Mouse (Mus musculus) hindbrain, embryonic 14.5 days (tissue): ENCODE measurements around the gene Olfr493. TPM values are rescaled to one million over a fixed set of nuclear protein-coding genes. Genes with fewer than 3 reads are reported as not detected.

ENCODE experiments used
- ATAC-seq: fragments of 200-750 bp; cut with Nextera tagmentation; 2 replicates; pipeline ENCODE4 v1.8.0; 2017; ENCODE audit warnings: moderate number of reproducible peaks, mild to moderate bottlenecking, moderate TSS enrichment, moderate library complexity; ENCODE audit not compliant: low FRiP score
- DNase-seq: peaks from one replicate; pipeline ENCODE4 v3.0.0-alpha.2; 2015; ENCODE audit warnings: low spot score
- H3K27ac ChIP-seq: fragments of 300-500 bp; sonication (generic); 2 replicates; pipeline ENCODE4 v1.5.1; 2014; ENCODE audit warnings: mild to moderate bottlenecking, moderate library complexity
- H3K27me3 ChIP-seq: fragments of 300-500 bp; sonication (generic); 2 replicates; pipeline ENCODE4 v1.6.1; 2014; ENCODE audit warnings: mild to moderate bottlenecking, low read length, mixed read lengths; ENCODE audit not compliant: control insufficient read depth, insufficient read depth
- H3K36me3 ChIP-seq: fragments of 300-500 bp; sonication (generic); replicated peaks from 2 replicates; pipeline ENCODE4 v1.6.1; 2014; ENCODE audit not compliant: control insufficient read depth, insufficient read depth
- H3K4me1 ChIP-seq: fragments of 300-500 bp; sonication (generic); replicated peaks from 2 replicates; pipeline ENCODE4 v1.6.1; 2014; ENCODE audit warnings: antibody characterized with exemption, low read length, mixed read lengths; ENCODE audit not compliant: control insufficient read depth, insufficient read depth
- H3K4me2 ChIP-seq: fragments of 300-500 bp; sonication (generic); replicated peaks from 2 replicates; pipeline ENCODE4 v1.6.1; 2014; ENCODE audit warnings: mild to moderate bottlenecking, moderate library complexity
- H3K4me3 ChIP-seq: fragments of 300-500 bp; sonication (generic); replicated peaks from 2 replicates; pipeline ENCODE4 v1.5.1; 2014; ENCODE audit warnings: mild to moderate bottlenecking, low read length
- H3K9ac ChIP-seq: fragments of 300-500 bp; sonication (generic); 2 replicates; pipeline ENCODE4 v1.6.1; 2014
- H3K9me3 ChIP-seq: fragments of 300-500 bp; sonication (generic); 2 replicates; pipeline ENCODE4 v1.6.1; 2016; ENCODE audit warnings: low read length; ENCODE audit not compliant: control insufficient read depth
- WGBS: fragments of 180-500 bp; shearing (Covaris S2); extraction: QIAGEN DNeasy Blood & Tissue Kit; methylation state at CpG from one replicate; pipeline ENCODE4 v1.1.7; 2014; 5-methylcytosine and 5-hydroxymethylcytosine counted together
- polyA plus RNA-seq: library from polyadenylated mRNA; unstranded; fragments of >200 nt; fragmentation: Nextera tagmentation; extraction: Ambion mirVana; gene quantifications from 2 replicates; pipeline ENCODE4 v1.2.1, GENCODE M21; 2014

Gene Olfr493
- polyA plus RNA-seq, result not detected in 2 replicates

DNA sequence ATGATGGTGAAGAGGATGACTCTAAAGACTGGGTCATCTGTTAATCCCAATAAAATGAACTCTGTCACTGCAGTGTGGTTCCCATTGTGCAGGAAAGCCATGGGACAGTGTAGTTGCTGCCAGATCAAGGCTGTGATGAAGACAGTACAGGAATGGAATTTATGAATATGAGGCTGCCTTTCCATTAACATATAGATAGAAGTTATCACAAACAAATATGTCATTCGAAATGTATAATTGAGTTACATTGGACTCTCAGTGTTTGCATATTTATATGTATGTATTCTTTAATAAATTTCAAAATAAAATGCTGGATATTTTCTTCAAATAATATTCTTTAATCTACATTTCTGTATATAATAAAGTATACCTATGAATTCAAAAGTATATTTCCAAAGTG is at the start of gene Olfr493:
Olfr493 (minus strand) TSS at position 101 of the 400 bp plus-strand sequence.
- H3K4me1 ChIP-seq, result no peaks in the 10 kb centered on the region
- H3K9me3 ChIP-seq, result no peaks in the 10 kb centered on the region
- H3K36me3 ChIP-seq, result no peaks in the 10 kb centered on the region
- ATAC-seq, result no peak
- 75% methylated on average over 1 of the region's 1 CpGs for WGBS
- no peak within 1 kb of the TSS for H3K27ac ChIP-seq
- no peak within 1 kb of the TSS for H3K4me3 ChIP-seq
- no peak within 1 kb of the TSS for H3K9ac ChIP-seq
- H3K27me3 ChIP-seq, result no peaks in the 10 kb centered on the region
- H3K4me2 ChIP-seq, result no peak within 1 kb of the TSS
- no peak for DNase-seq

DNA sequence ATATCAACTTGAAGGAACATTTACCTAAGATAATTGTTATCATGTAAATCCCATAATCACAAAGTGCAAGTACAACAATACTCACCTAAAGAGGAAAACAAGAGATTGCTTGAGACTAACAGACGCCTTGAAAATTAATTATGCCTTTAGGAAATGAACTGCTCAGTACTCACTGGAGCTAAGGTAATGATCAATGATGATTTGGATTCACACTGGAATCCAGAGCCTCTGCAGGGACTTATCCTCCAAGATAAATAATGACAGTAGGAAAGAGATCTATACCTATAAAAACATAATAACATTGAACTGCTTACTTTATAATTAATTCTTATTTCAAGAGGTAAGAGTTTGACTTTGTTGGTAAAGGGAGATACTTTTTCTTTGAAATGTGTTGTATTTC is 46.1 kb upstream of the Olfr493 start, which contains the start of gene Olfr495:
Olfr495 (plus strand) TSS at position 301 of the 400 bp plus-strand sequence.
- H3K9me3 ChIP-seq, result no peaks in the 10 kb centered on the region
- no peak within 1 kb of the TSS for H3K9ac ChIP-seq
- H3K27ac ChIP-seq, result no peak within 1 kb of the TSS
- H3K4me1 ChIP-seq, result no peaks in the 10 kb centered on the region
- H3K27me3 ChIP-seq, result no peaks in the 10 kb centered on the region
- no peak within 1 kb of the TSS for H3K4me3 ChIP-seq
- 71% methylated on average over 1 of the region's 1 CpGs for WGBS
- H3K4me2 ChIP-seq, result no peak within 1 kb of the TSS
- ATAC-seq, result no peak
- DNase-seq, result no peak
- no peaks in the 10 kb centered on the region for H3K36me3 ChIP-seq

DNA sequence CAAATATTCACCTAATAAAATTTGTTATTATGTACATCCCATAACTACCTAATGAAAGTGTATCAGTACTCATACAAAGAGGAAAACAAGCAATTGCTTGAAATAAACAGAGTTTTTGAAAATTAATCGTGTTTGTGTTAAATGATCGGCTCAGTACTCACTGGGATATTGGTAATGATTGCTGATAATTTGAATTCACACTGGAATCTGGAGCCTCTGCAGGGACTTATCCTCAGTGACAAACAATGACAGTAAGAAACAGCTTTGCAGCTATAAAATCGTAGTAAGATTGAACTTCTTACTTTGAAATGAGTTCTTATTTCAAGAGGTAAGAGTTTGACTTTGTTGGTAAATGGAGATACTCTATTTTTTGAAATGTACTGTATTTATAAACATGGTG is 18.3 kb upstream of the Olfr493 start, which contains the start of gene Olfr494:
Olfr494 (plus strand) TSS at position 301 of the 400 bp plus-strand sequence.
- DNase-seq (no peak), ATAC-seq (no peak)
- H3K27ac ChIP-seq, result no peak within 1 kb of the TSS
- H3K9ac ChIP-seq, result no peak within 1 kb of the TSS
- H3K36me3 ChIP-seq, result no peaks in the 10 kb centered on the region
- WGBS, result 87% methylated on average over 3 of the region's 3 CpGs
- H3K9me3 ChIP-seq, result no peaks in the 10 kb centered on the region
- no peak within 1 kb of the TSS for H3K4me3 ChIP-seq
- H3K4me2 ChIP-seq, result no peak within 1 kb of the TSS
- H3K4me1 ChIP-seq, result no peaks in the 10 kb centered on the region
- H3K27me3 ChIP-seq, result no peaks in the 10 kb centered on the region

DNA sequence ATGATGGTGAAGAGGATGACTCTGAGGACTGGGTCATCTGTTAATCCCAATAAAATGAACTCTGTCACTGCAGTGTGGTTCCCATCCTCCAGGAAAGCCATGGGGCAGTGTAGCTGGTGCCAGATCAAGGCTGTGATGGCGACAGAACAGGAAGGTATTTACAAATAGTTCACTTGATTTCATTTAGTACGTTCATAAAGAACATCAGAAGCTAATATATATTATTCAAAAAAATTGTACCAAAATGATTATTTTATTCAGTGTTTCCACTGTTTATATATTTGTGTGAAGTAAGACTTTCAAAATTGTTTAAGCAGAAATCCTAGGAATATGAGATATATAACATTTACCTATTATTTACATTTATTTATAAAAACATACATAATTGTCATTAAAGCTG is 23.2 kb downstream of the Olfr493 start, which contains the start of gene Olfr492:
Olfr492 (minus strand) TSS at position 101 of the 400 bp plus-strand sequence.
- Histone ChIP-seq H3K36me3 (no peaks in the 10 kb centered on the region), H3K9me3 (no peaks in the 10 kb centered on the region), H3K27me3 (no peaks in the 10 kb centered on the region), H3K27ac (no peak within 1 kb of the TSS), H3K9ac (no peak within 1 kb of the TSS), H3K4me3 (no peak within 1 kb of the TSS), H3K4me1 (no peaks in the 10 kb centered on the region), H3K4me2 (no peak within 1 kb of the TSS)
- 91% methylated on average over 2 of the region's 2 CpGs for WGBS
- ATAC-seq, result no peak
- no peak for DNase-seq

DNA sequence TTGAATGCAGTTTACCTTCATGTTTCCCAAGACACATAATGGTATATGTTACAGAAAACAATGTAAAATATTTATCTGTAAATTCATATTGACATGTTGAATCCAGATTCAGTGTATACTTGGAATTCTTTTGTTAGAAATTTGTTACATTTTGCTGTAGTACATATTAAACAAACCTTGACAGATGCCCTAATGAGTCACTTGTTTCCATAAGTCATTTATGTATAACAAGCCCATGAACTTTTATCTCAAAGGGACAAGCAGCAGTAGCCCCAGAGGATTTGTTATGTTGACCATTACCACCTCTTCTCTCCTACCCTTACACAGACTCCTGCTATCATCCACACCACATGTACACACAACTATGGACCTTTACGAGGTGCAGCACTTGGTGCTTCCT is 33.6 kb downstream of the Olfr493 start, which contains the start of gene Olfr491:
Olfr491 (plus strand) TSS at position 301 of the 400 bp plus-strand sequence.
- no peak within 1 kb of the TSS for H3K27ac ChIP-seq
- DNase-seq (no peak), ATAC-seq (no peak)
- H3K9ac ChIP-seq, result no peak within 1 kb of the TSS
- H3K9me3 ChIP-seq, result no peaks in the 10 kb centered on the region
- WGBS, result 74% methylated on average over 1 of the region's 1 CpGs
- no peak within 1 kb of the TSS for H3K4me2 ChIP-seq
- no peaks in the 10 kb centered on the region for H3K4me1 ChIP-seq
- no peak within 1 kb of the TSS for H3K4me3 ChIP-seq
- H3K27me3 ChIP-seq, result no peaks in the 10 kb centered on the region
- no peaks in the 10 kb centered on the region for H3K36me3 ChIP-seq

Other genes with a start within 250 kb of the Olfr493 start
- gene Olfr482, start 249.4 kb downstream of the Olfr493 start, polyA plus RNA-seq, result 0.13 TPM in 1 of 2 replicates, not detected in the other
- not detected in 2 replicates for gene Olfr483, start 246.1 kb downstream of the Olfr493 start, polyA plus RNA-seq
- not detected in 2 replicates for gene Olfr484, start 219.5 kb downstream of the Olfr493 start, polyA plus RNA-seq
- gene Olfr485, start 187.1 kb downstream of the Olfr493 start, polyA plus RNA-seq, result not detected in 2 replicates
- gene Olfr486, start 174.2 kb downstream of the Olfr493 start, polyA plus RNA-seq, result not detected in 2 replicates
- not detected in 2 replicates for gene Olfr487, start 132.3 kb downstream of the Olfr493 start, polyA plus RNA-seq
- not detected in 2 replicates for gene Olfr488, start 88.6 kb downstream of the Olfr493 start, polyA plus RNA-seq
- gene Olfr490, start 58.0 kb downstream of the Olfr493 start, polyA plus RNA-seq, result not detected in 2 replicates
- not detected in 2 replicates for gene Olfr491, start 33.5 kb downstream of the Olfr493 start, polyA plus RNA-seq
- gene Olfr492, start 23.3 kb downstream of the Olfr493 start, polyA plus RNA-seq, result not detected in 2 replicates
- not detected in 2 replicates for gene Olfr494, start 18.4 kb upstream of the Olfr493 start, polyA plus RNA-seq
- not detected in 2 replicates for gene Olfr495, start 46.2 kb upstream of the Olfr493 start, polyA plus RNA-seq
- gene Olfr497, start 73.4 kb upstream of the Olfr493 start, polyA plus RNA-seq, result not detected in 2 replicates
- gene Olfr498, start 118.3 kb upstream of the Olfr493 start, polyA plus RNA-seq, result not detected in 2 replicates
- not detected in 2 replicates for gene Olfr502, start 178.1 kb upstream of the Olfr493 start, polyA plus RNA-seq
- not detected in 2 replicates for gene Olfr503, start 197.5 kb upstream of the Olfr493 start, polyA plus RNA-seq
- not detected in 2 replicates for gene Olfr504, start 218.8 kb upstream of the Olfr493 start, polyA plus RNA-seq